Mouse (Mus musculus): ENCODE data around the gene Srp68. TPM values are rescaled to one million over a fixed set of nuclear protein-coding genes. Genes with fewer than 3 reads are reported as not detected.

Srp68 gene
- total and polyA plus RNA-seq, 3 experiments, result 146 to 228 (median 180) TPM

DNA sequence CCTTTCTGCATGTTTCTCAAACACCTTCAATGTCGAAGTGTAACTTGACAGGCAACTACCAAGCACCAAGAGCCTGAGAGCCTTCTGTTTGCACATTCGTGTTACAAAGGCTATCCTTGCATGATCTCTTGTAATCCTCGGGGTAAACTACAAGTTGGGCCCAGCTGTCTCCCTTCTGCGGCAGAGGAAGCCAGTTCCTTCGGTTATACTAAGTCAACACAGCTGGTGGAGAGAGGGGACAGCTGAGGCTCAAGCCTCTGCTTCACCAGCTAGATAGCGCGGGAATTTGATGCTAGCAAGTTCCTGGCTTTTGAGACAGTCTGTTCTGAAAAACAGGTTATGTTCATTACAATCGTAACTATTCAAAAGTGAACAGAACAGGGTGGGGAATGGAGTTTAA lies 38.3 kb upstream of the Srp68 start:
- Histone ChIP-seq H3K79me2 (ENCODE audit: control insufficient read depth, insufficient read depth, low read length, poor library complexity) (no peaks in the 10 kb centered on the region), H3K4me3 (ENCODE audit: control insufficient read depth in 1 of 2, insufficient read depth in 1 of 2, low read depth in 2 of 2, low read length in 2 of 2) (no peak overlapping the region), H3K9me3 (replicated peaks; ENCODE audit: insufficient read depth, low read length) (no peaks in the 10 kb centered on the region), H3K27me3 (ENCODE audit: control insufficient read depth in 1 of 2, insufficient read depth in 2 of 2, low read length in 2 of 2) (no peaks in the 10 kb centered on the region), H3K9ac (ENCODE audit: control insufficient read depth, low read depth, low read length, poor library complexity, severe bottlenecking) (no peak overlapping the region), H3K27ac (ENCODE audit: control insufficient read depth, low read depth, low read length) (no peak overlapping the region), H3K4me1 (ENCODE audit: control insufficient read depth in 1 of 2, insufficient read depth in 2 of 2, low read length in 2 of 2) (peaks cover 9 to 13% of the 10 kb centered on the region in 2 experiments), H3K36me3 (ENCODE audit: control insufficient read depth in 1 of 2, insufficient read depth in 2 of 2, low read length in 2 of 2) (peaks cover 0 to 11% of the 10 kb centered on the region in 2 experiments; a peak in 2 of 4 replicates)
- DNase-seq (ENCODE audit: low read depth, low spot score), result no peak
- TF ChIP-seq RAD21 (IDR thresholded peaks at IDR 0.05; ENCODE audit: low read depth, low read length) (no peak), POLR2AphosphoS5 (IDR thresholded peaks at IDR 0.05; ENCODE audit: borderline replicate concordance, low read depth, low read length) (no peak), ETS1 (IDR thresholded peaks at IDR 0.05; ENCODE audit: low read depth, low read length) (no peak), CHD1 (IDR thresholded peaks at IDR 0.05; ENCODE audit: low read depth, low read length) (no peak), TBP (IDR thresholded peaks at IDR 0.05; ENCODE audit: low read depth, low read length) (no peak), TAL1 (IDR thresholded peaks at IDR 0.05; ENCODE audit: low read length) (no peak), CHD2 (IDR thresholded peaks at IDR 0.05; ENCODE audit: low read length) (no peak), MYB (IDR thresholded peaks at IDR 0.05; ENCODE audit: low read depth, low read length) (no peak), MXI1 (IDR thresholded peaks at IDR 0.05; ENCODE audit: low read depth, low read length) (no peak), MYC (IDR thresholded peaks at IDR 0.05; ENCODE audit: low read depth, low read length) (no peak), ELF1 (IDR thresholded peaks at IDR 0.05; ENCODE audit: low read depth, low read length) (no peak), EP300 (IDR thresholded peaks at IDR 0.05; ENCODE audit: low read depth in 1 of 2, low read length in 2 of 2) (no peak), TCF12 (IDR thresholded peaks at IDR 0.05; ENCODE audit: low read depth, low read length) (no peak), BHLHE40 (IDR thresholded peaks at IDR 0.05; ENCODE audit: borderline replicate concordance, low read depth, low read length) (no peak), USF1 (IDR thresholded peaks at IDR 0.05; ENCODE audit: low read depth, low read length) (no peak), MAX (IDR thresholded peaks at IDR 0.05; ENCODE audit: low read length) (no peak)

DNA sequence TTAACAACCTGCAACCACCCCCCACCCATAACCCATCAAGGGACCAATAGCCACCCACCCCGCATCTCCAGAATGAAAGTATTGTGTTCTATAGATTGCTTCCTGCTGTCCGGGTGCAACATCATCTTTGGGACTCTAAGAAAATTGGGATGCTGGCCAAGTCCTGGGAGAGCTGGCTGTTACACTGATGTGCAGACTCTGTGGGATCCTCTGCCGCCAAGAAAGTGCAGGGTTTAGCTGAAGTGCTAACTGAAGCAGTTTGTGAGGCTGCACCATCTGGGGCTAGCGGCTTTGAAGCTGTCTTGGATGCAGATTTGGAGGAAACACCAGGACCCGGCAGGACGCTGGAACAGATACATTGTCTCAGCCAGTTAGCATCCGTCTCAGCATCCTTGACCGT lies 37.2 kb upstream of the Srp68 start:
- TF ChIP-seq RAD21 (IDR thresholded peaks at IDR 0.05; ENCODE audit: low read depth, low read length), result no peak
- no peak for TF ChIP-seq TCF12 (IDR thresholded peaks at IDR 0.05; ENCODE audit: low read depth, low read length)
- TF ChIP-seq ZMIZ1 (IDR thresholded peaks at IDR 0.05; ENCODE audit: low read depth, low read length), result no peak
- TF ChIP-seq USF1 (IDR thresholded peaks at IDR 0.05; ENCODE audit: low read depth, low read length), result no peak
- TF ChIP-seq POLR2A (IDR thresholded peaks at IDR 0.05; ENCODE audit: control insufficient read depth in 1 of 2, insufficient read depth in 1 of 2, low read depth in 1 of 2, low read length in 2 of 2, poor library complexity in 1 of 2), result no peak
- TF ChIP-seq CTCF (IDR thresholded peaks at IDR 0.05 in 2 of 3, conservative IDR thresholded peaks at IDR 0.05 in 1 of 3; ENCODE audit: control insufficient read depth in 1 of 3, insufficient read depth in 1 of 3, low read depth in 2 of 3, low read length in 3 of 3, poor library complexity in 1 of 3, severe bottlenecking in 1 of 3), result no peak
- TF ChIP-seq ZKSCAN1 (IDR thresholded peaks at IDR 0.05; ENCODE audit: low read depth, low read length), result no peak
- TF ChIP-seq ZNF384 (IDR thresholded peaks at IDR 0.05; ENCODE audit: low read depth, low read length), result no peak
- no peak for TF ChIP-seq MXI1 (IDR thresholded peaks at IDR 0.05; ENCODE audit: low read depth, low read length)
- TF ChIP-seq TBP (IDR thresholded peaks at IDR 0.05; ENCODE audit: low read depth, low read length), result no peak
- no peak for TF ChIP-seq SMC3 (IDR thresholded peaks at IDR 0.05; ENCODE audit: low read depth, low read length)
- TF ChIP-seq EP300 (IDR thresholded peaks at IDR 0.05; ENCODE audit: low read depth in 1 of 2, low read length in 2 of 2), result no peak
- no peak for TF ChIP-seq POLR2AphosphoS2 (IDR thresholded peaks at IDR 0.05; ENCODE audit: low read length)
- no peak for TF ChIP-seq NELFE (IDR thresholded peaks at IDR 0.05; ENCODE audit: low read depth, low read length)
- TF ChIP-seq GATA1 (IDR thresholded peaks at IDR 0.05; ENCODE audit: low read depth, low read length), result no peak
- Histone ChIP-seq H3K27ac (ENCODE audit: control insufficient read depth, low read depth, low read length) (no peak overlapping the region), H3K4me1 (ENCODE audit: control insufficient read depth in 1 of 2, insufficient read depth in 2 of 2, low read length in 2 of 2) (peaks cover 9 to 13% of the 10 kb centered on the region in 2 experiments), H3K79me2 (ENCODE audit: control insufficient read depth, insufficient read depth, low read length, poor library complexity) (peaks cover 3% of the 10 kb centered on the region; the same call in 1 of the 2 replicates), H3K9me3 (replicated peaks; ENCODE audit: insufficient read depth, low read length) (no peaks in the 10 kb centered on the region), H3K27me3 (ENCODE audit: control insufficient read depth in 1 of 2, insufficient read depth in 2 of 2, low read length in 2 of 2) (no peaks in the 10 kb centered on the region), H3K36me3 (ENCODE audit: control insufficient read depth in 1 of 2, insufficient read depth in 2 of 2, low read length in 2 of 2) (peaks cover 0 to 11% of the 10 kb centered on the region in 2 experiments; a peak in 2 of 4 replicates), H3K9ac (ENCODE audit: control insufficient read depth, low read depth, low read length, poor library complexity, severe bottlenecking) (no peak overlapping the region), H3K4me3 (ENCODE audit: control insufficient read depth in 1 of 2, insufficient read depth in 1 of 2, low read depth in 2 of 2, low read length in 2 of 2) (no peak overlapping the region)
- DNase-seq (ENCODE audit: low read depth, low spot score), result no peak
